Mouse (Mus musculus) kidney, adult 2 months (tissue): Measurements from ENCODE around the gene Atat1.

ENCODE experiments used
- CTCF ChIP-seq: fragments of 200-500 bp; conservative IDR thresholded peaks from 2 replicates; pipeline ENCODE4 v1.5.1; 2011; ENCODE audit warnings: low read depth, mild to moderate bottlenecking, control low read depth, low read length, moderate library complexity, mixed read lengths; ENCODE audit not compliant: insufficient read depth, insufficient read length
- POLR2A ChIP-seq: fragments of 200-500 bp; IDR thresholded peaks from one replicate; pipeline ENCODE4 v1.6.1; 2011; ENCODE audit warnings: low read depth, low read length, control low read depth

DNA sequence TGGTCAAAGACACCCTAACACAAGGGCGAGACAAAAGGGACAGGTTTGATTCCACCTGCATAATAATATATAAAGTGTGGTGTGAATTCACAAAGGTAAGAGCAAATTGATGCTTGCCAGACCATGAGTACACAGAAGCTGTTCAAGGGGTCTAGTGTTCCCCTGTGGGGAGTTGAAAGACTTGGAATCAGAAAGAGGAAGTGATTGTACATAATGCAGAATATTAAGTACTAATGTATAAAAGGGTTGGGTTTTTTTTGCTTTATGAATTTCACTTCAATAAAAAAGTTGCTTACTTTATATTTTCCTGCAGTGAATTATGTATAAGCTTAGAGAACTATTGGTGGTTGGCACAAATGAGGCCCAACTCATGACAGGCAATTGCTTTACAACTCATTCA lies 50.5 kb downstream of the Atat1 start:
- TF ChIP-seq CTCF (no peak), POLR2A (no peak)
